Mouse (Mus musculus) stomach, postnatal 0 days (tissue): ENCODE measurements at regions not wholly inside any gene's neighbourhood (a gene's known extent, or its start where the extent isn't known, plus 50 kb on each side); places are given as distances from the start of the nearest gene placed in this dataset.

Source experiments
- CTCF ChIP-seq: IDR thresholded peaks from 2 replicates; pipeline ENCODE4 v1.5.1; 2016; ENCODE audit warnings: antibody characterized with exemption, low read depth, mild to moderate bottlenecking, moderate library complexity
- EP300 ChIP-seq: optimal IDR thresholded peaks from 2 replicates; pipeline ENCODE3; 2016; ENCODE audit warnings: antibody characterized with exemption

- TF ChIP-seq EP300 = no peak
- no peak for TF ChIP-seq CTCF
Observed at GRCm38 (mm10) chr7:138469211-138469610, 71.7 kb upstream of the Tcerg1l start.
